Mouse (Mus musculus) liver, adult 10 weeks (tissue): ENCODE data around the gene Parn. TPM values are rescaled to one million over a fixed set of nuclear protein-coding genes. Genes with fewer than 3 reads are reported as not detected.

Experiments used
- polyA plus RNA-seq: library from polyadenylated mRNA; stranded (reverse); fragments of 350-450 nt; fragmentation: Illumina TruSeq; extraction: RNeasy Lipid Tissue Mini Kit (QIAGEN cat#74804); gene quantifications from one replicate; pipeline ENCODE4 v1.2.3, GENCODE M21; 2014; ENCODE audit warnings: low read depth, low replicate concordance

The Parn gene
- 16.2 TPM for polyA plus RNA-seq

GRCm38 (mm10) chr16:13667878-13668343 is at the start of gene Parn:
Parn (minus strand) TSS chr16:13668170.

GRCm38 (mm10) chr16:13671685-13672385 is 3.9 kb upstream of the Parn start, which contains the start of the genes Bfar and 3110001I22Rik:
Bfar (plus strand) TSS chr16:13671858.
3110001I22Rik (plus strand) TSS chr16:13671929.

Other genes starting within 250 kb of the Parn start
- gene Bfar, start 3.7 kb upstream of the Parn start, polyA plus RNA-seq = 32.4 TPM
- 2.9 TPM for gene 3110001I22Rik, start 3.8 kb upstream of the Parn start, polyA plus RNA-seq
- gene Pla2g10, start 62.8 kb upstream of the Parn start, polyA plus RNA-seq = not detected
- gene Rrn3, start 112.5 kb upstream of the Parn start, polyA plus RNA-seq = 12.3 TPM
- 39.9 TPM for gene Ntan1, start 150.7 kb upstream of the Parn start, polyA plus RNA-seq
- 55.9 TPM for gene Pdxdc1, start 235.0 kb upstream of the Parn start, polyA plus RNA-seq
- 68.8 TPM for gene Mpv17l, start 235.0 kb upstream of the Parn start, polyA plus RNA-seq